Mouse (Mus musculus) liver, adult (tissue): ENCODE measurements around the gene Zmiz1.

Source experiments
- GATA4 ChIP-seq: IDR thresholded peaks from 2 replicates; pipeline ENCODE4 v1.6.1; 2014; ENCODE audit warnings: mild to moderate bottlenecking, low read length; ENCODE audit not compliant: insufficient replicate concordance

Gene Zmiz1

DNA sequence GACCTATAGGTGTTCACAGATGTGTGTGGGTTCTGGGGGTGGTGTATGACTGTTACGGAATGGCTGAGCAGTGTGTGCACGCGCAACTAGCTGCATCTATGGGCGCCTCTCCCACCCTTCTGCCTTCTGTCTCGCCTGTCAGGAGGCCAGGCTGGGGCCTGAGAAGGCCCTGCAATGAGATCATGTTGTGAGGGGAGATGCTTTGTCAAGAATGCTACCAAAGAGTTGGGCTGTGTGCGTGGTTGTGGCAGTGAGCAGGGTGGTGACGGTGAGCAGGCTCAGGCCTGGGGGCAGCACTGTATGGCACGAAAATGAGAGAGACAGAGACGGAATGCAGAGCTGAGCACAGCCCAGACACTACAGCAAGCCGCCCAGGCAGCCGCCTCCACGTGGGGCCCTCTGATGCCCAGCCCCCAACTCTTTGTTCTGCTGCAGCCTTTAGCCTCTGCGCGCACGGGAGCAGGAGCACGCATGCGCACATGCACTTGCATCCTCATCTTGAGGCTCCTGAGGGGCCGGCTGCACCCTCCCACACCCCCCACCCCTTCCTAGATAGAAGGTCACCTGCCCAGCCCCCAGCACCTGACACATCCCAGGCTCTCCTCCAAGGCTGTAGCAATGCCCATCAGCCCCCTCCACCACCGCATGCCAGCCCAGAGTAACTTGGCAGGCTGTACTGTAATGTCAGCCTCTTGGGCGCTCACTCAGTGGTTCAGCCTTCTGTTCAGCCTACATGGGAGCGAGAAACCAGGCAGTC, 126.7 kb downstream of the Zmiz1 start:
- no peak for TF ChIP-seq GATA4

DNA sequence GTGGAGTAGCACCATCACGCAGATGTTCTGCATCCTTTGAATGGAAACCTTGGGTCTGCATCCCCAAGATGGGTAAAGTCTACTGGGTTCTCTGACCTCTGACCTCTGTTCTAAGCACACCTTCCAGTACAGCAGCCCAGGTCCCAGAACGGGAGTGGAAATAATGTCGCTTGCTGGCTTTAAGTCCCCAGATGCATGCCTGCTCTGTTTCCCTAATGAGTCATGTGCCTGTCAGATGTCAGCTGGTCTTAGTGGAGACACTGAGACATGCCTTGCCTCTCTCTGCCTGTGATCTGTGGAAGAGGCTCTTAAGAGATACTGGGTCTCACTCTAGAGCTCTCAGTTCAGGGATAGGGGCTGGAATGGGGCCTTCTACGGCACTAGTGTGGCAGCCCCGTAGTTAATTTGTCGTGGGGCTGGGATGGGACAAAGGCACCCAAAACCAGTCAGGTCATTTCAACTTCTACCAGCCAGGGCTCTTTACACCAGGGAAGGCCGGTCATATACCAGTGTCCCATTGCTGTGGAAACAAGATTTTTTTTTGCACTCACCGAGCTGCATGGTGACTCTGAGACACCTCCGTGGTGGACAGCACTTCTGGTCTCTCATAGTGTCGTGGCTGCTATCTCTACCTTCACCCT, 128.0 kb downstream of the Zmiz1 start:
- no peak for TF ChIP-seq GATA4

DNA sequence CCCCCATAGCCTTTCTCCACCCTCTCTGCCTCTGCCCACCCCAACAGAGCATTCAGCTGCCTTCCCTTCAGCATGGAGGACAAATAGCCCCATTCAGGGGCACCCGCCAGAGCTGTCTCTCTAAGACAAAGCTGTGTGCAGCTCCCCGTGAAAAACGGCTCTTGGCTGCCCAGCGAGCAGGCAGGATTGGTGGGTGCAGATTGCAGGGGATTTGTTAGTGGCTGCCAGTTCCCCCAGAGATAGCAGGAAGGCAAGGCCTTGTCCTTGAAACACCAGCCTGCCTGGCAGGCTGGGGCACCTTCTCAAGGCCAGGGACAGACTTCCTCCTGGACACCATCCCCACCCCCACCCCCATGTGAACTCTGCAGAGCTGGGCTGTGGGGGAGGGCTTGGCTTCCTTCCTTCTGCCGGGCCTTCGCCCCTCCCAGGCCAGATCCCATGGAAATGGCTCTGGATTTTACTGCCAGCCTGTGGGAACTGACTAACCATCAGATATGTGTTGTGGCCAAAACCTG, 128.6 kb downstream of the Zmiz1 start:
- no peak for TF ChIP-seq GATA4

DNA sequence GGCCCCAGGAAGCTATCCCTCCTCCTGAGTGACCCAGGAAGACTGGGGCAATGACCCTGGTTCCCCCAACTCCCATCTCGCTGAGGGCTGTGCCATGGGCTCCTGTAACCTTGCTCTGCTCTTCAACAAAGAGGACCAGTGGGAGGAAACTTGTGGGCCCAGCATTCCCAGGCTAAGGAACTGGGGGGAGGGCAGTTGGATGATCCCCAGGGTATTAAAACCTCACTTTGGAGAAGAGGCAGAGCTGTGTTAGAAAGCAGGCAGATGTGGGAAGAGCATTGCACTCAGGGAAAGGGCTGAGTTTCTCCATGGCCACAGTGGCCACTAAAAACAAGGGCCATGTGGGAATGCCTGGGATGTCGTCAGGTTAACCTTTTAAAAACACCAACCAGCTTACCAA, 129.2 kb downstream of the Zmiz1 start:
- TF ChIP-seq GATA4: no peak

DNA sequence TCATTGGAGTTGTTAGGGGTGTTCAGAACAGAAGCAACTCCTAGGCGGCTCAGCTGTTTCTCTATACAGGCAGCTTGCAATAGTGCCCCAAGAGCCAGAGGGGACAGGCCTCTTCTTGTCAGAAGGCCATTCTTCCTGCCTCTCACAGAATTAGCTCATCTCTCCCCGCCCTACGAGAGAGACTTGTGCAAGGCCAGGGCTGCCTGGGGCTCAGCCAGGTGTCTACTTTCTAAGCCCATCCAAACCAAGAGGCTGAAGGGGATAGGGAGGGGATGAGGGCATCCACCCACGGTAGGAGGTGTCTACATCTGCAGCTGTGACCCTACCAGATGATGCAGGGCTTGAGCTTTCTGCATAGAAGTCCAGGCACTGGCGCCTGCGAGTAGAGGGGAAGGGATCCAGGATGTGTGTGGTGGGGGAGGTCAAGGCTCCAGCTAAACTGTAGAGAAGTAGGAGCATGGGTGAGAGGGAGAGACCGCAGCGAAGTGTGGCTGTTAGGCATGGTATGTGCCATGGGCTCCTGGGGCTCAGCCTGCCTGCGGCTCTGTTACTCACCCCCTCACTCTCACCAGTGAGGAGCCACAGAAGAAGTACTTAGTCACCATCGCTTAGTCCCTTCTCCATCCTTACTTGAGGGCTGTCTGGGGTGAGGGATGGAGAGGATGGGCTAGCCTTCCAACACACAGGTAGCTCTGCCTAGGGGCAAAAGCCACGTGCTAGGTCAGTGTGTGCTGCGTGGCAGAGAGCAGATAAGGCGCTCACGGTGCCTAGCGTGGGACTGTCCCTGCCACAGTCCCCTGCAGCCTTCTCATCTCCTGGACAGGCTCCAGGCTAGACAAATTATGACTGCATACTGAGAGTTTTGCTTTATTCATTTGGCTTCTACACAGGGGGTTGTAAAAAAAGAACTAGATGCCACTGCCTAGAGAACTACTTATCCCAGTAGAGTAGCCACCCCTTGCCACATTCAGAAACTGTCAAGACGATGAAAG, 130.3 kb downstream of the Zmiz1 start:
- no peak for TF ChIP-seq GATA4

DNA sequence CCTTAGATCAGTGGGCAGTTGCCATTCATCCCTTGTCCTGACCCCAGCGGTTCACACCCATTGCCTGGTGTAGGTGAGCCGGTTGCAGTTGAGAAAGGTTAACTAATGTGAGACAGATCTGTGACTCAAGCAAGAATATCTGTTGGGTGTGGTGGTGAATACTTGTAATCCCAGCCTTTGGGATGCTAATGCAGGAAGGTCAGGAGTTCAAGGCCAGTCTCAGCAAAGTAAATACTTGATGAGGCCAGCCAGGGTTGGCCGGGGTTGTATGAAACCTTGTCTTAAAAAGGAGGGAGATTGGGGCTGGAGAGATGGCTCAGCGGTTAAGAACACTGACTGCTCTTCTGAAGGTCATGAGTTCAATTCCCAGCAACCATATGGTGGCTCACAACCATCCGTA, 132.0 kb downstream of the Zmiz1 start:
- no peak for TF ChIP-seq GATA4

DNA sequence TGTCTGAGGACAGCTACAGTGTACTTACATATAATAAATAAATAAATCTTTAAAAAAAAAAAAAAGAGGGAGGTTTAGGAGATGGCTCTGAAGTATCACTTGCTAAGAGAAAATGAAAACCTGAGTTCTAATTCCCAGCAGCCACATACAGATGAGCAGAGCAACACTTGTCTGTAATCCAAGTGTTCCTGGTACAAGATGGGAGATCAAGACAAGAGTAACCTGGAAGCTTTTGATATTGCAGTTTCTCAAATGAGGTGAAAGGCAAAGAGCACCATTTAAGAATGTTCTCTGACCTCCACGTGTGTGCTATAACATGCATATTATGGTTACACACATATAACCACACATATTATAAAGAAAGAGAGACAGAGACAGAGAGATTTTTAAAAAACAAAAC, 132.4 kb downstream of the Zmiz1 start:
- TF ChIP-seq GATA4: no peak

DNA sequence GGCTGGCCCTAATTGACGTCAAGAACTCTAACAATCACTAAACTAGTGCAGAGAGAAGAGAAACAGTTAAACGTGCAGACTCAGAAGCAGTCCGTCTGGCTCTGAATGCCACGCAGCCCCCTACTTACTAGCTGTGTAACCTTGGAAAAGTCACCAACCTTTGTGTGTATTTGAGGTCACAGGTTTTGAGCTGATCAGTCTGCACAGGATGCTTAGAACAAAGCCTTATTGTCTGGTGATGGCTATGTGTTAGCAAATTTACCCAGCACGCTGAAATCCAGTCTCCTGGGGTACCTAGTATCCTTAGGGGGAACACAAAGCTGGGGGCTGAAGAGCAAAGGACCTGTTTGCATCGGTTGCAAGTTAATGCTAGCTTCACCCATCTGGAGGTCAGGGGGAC, 133.5 kb downstream of the Zmiz1 start:
- no peak for TF ChIP-seq GATA4

DNA sequence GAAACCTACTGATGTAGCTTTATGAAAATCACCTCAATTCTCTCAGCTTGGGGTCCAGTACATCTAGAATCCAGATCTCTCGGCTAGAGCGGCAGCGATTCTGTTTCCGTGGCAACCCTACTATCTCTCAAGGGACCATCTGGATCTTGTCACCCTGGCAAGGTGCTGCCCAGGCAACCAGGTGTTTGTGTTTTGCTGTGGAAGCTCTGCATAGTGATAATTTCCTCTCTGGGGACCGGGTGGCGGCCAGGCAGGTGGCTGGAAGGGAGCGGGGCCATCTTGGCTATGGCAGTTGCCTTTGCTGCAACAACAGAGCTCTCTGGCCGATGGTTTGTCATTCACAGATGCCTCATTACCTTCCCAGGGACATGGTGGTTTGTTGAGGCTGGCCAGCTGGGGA, 134.9 kb downstream of the Zmiz1 start:
- TF ChIP-seq GATA4: no peak

DNA sequence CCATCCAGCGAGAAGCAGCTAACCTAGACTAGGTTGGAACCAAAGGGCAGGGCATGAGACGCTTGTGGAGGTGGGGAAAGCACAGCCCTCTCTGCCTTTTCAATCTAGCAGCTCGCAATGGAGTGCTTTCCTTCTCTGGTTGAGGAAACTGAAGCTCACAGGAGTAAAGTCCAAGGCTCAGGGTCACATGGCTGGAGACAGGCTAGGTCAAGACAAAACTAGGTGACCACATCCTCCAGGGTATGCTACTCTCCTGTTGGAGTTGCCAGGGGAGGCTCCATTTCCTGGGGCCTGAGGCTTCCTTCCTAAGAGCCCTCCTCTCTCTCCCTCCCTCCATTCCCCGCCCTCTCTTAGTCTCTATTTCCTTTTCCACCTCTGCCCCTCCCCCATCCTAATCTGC, 135.6 kb downstream of the Zmiz1 start:
- no peak for TF ChIP-seq GATA4

DNA sequence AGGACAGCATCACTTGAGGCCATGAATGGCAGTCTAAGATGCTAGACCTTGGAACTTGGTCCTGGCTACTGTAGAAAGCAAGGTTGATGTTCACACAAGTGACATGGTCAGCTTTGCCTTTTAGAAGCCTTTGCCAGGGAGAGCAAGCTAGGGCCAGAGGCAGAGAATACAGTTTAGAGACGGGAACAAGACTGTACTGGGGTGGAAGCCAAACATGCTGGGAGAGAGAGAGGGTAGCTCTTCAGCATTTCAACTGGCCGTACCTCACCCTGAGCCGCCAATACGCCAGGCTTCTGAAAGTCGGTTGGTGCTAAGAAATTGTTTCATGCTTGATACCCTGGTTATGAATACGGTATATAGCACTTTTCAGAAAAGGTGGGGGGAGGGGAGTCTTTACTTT, 140.0 kb downstream of the Zmiz1 start:
- no peak for TF ChIP-seq GATA4

DNA sequence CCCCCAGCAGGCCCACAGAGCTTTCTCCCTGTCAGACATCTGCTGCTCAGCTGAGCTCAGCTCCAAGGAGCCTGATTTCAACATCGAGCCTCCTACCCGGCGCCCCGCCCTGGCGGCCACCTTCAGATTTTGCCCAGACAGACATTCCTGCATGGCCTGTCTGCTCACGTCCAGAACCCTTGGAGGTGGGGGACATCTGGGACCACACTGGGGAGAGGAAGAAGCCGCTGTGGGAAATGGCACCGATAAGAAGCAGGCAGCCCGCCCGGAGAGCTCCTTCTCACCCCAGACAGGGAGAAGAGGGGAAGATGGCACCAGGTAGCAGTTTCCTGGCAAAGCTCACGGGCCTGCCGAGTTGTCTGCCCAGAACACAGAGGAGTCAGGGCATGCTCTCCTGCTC, 140.9 kb downstream of the Zmiz1 start:
- TF ChIP-seq GATA4: no peak

DNA sequence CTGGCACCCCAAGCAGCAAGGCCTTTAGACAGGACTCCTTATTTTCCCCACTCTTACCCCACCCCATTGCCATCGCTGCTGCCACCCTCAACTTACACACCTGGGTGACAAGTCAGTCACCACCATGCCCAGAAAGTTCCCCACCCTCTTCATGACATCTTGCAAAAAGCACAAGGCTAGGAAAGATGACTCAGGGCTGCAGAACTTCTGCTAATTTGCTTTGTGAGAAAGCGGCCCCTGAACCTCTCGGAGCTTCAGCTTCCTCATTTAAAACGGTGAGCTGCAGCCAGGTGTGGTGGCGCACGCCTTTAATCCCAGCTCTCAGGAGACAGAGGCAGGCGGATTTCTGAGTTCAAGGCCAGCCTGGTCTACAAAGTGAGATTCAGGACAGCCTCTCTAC, 141.4 kb downstream of the Zmiz1 start:
- no peak for TF ChIP-seq GATA4

DNA sequence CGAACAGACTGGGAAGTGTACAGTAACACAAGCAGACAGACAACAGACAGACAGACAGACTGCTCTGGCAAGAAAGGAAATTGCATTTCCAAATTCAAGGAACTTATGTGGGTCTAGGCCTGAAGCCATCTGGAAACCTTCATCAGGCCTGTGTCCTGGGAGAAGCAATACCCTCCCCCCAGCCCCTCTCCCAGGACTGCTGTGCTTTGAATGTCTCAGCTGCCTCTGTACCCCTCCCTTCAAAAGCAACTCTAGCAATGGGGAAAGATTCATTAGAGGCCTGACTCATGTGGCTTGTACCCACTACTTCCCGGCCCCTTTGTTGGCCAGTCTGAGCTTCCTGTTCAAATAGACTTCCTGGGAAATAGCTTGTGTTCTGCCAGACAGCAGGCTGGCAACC, 142.0 kb downstream of the Zmiz1 start:
- no peak for TF ChIP-seq GATA4

DNA sequence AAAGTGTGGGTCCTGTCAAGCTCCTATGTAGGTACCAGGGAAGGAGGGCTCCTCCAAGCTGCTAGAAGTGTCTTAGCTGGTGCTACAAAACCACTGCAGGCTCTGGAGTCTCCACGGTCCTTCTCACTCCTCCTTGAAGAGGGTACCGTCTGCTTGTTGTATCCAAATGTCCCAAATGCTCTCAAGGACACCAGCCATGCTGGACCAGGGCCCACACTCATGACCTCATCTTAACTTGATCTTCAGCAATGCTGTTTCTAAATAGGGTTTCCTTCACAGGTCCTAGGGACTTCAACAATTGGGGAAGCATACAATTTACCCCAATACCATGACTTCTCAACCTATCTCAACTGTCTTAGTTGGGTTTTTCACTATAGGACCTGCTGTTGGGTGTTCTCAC, 143.0 kb downstream of the Zmiz1 start:
- no peak for TF ChIP-seq GATA4
